Mouse (Mus musculus) intestine, embryonic 15.5 days (tissue): ENCODE data around the gene Hadha. TPM values are rescaled to one million over a fixed set of nuclear protein-coding genes. Genes with fewer than 3 reads are reported as not detected.

Experiments used
- ATAC-seq: fragments of 200-750 bp; cut with Nextera tagmentation; 2 replicates; pipeline ENCODE4 v1.8.0; 2017; ENCODE audit warnings: moderate TSS enrichment, moderate library complexity
- H3K27ac ChIP-seq: fragments of 300-500 bp; sonication (generic); 2 replicates; pipeline ENCODE4 v1.5.1; 2015; ENCODE audit warnings: mild to moderate bottlenecking, inconsistent platforms
- H3K27me3 ChIP-seq: fragments of 300-500 bp; sonication (generic); replicated peaks from 2 replicates; pipeline ENCODE4 v1.6.1; 2015; ENCODE audit warnings: inconsistent platforms
- H3K36me3 ChIP-seq: fragments of 300-500 bp; sonication (generic); 2 replicates; pipeline ENCODE4 v1.6.1; 2015; ENCODE audit warnings: inconsistent platforms
- H3K4me1 ChIP-seq: fragments of 300-500 bp; sonication (generic); replicated peaks from 2 replicates; pipeline ENCODE4 v1.6.1; 2015; ENCODE audit warnings: inconsistent platforms
- H3K4me2 ChIP-seq: fragments of 300-500 bp; sonication (generic); replicated peaks from 2 replicates; pipeline ENCODE4 v1.6.1; 2015; ENCODE audit warnings: mild to moderate bottlenecking, inconsistent platforms
- H3K4me3 ChIP-seq: fragments of 300-500 bp; sonication (generic); replicated peaks from 2 replicates; pipeline ENCODE4 v1.5.1; 2015; ENCODE audit warnings: inconsistent platforms
- H3K9ac ChIP-seq: fragments of 300-500 bp; sonication (generic); 2 replicates; pipeline ENCODE4 v1.6.1; 2015; ENCODE audit warnings: inconsistent platforms
- H3K9me3 ChIP-seq: fragments of 300-500 bp; sonication (generic); 2 replicates; pipeline ENCODE4 v1.6.1; 2016; ENCODE audit warnings: inconsistent platforms
- WGBS: fragments of 180-500 bp; shearing (Covaris S2); methylation state at CpG from one replicate; pipeline ENCODE4 v1.1.7; 2015; 5-methylcytosine and 5-hydroxymethylcytosine counted together
- polyA plus RNA-seq: library from polyadenylated mRNA; unstranded; fragments of >200 nt; fragmentation: Nextera tagmentation; extraction: Ambion mirVana; gene quantifications from 2 replicates; pipeline ENCODE4 v1.2.1, GENCODE M21; 2015

Hadha gene
- polyA plus RNA-seq: 178 and 193 TPM in 2 replicates

- Histone ChIP-seq H3K9me3 (no peaks in the 10 kb centered on the region), H3K27me3 (no peaks in the 10 kb centered on the region), H3K27ac (peak within 1 kb of the TSS; percentile 93), H3K36me3 (no peaks in the 10 kb centered on the region), H3K9ac (peak within 1 kb of the TSS; percentile 92), H3K4me2 (peak within 1 kb of the TSS; percentile 66), H3K4me1 (0 out of 2 replicates have a peak, but pooled peaks cover 7% of the 10 kb centered on the region), H3K4me3 (peak within 1 kb of the TSS; percentile 89)
- under 1% methylated on average over 53 of the region's 53 CpGs for WGBS
- peak; percentile 88 for ATAC-seq
Observed at GRCm38 (mm10) chr5:30154474-30155394, at the start of gene Hadha, which contains the start of gene Hadhb. Hadha (minus strand) TSS chr5:30155162. Hadhb (plus strand) TSS chr5:30155248.

GRCm38 (mm10) chr5:30204441-30204840 is 49.5 kb upstream of the Hadha start:
- Histone ChIP-seq H3K4me1 (0 out of 2 replicates have a peak, but pooled peaks cover 5% of the 10 kb centered on the region), H3K9me3 (no peaks in the 10 kb centered on the region), H3K27me3 (no peaks in the 10 kb centered on the region), H3K36me3 (no peaks in the 10 kb centered on the region), H3K4me3 (no peak overlapping the region), H3K9ac (no peak overlapping the region), H3K4me2 (no peak overlapping the region), H3K27ac (no peak overlapping the region)
- 55% methylated on average over 1 of the region's 1 CpGs for WGBS
- no peak for ATAC-seq

GRCm38 (mm10) chr5:30203216-30203885 is 48.4 kb upstream of the Hadha start:
- WGBS: 81% methylated on average over 10 of the region's 10 CpGs
- H3K9me3 ChIP-seq: no peaks in the 10 kb centered on the region
- no peak overlapping the region for H3K27ac ChIP-seq
- no peak overlapping the region for H3K9ac ChIP-seq
- no peaks in the 10 kb centered on the region for H3K27me3 ChIP-seq
- peaks cover 5% of the 10 kb centered on the region; the same call in 1 of the 2 replicates for H3K4me1 ChIP-seq
- H3K36me3 ChIP-seq: no peaks in the 10 kb centered on the region
- no peak overlapping the region for H3K4me3 ChIP-seq
- no peak for ATAC-seq
- no peak overlapping the region for H3K4me2 ChIP-seq

GRCm38 (mm10) chr5:30202221-30202620 is 47.3 kb upstream of the Hadha start:
- Histone ChIP-seq H3K9ac (no peak overlapping the region), H3K9me3 (no peaks in the 10 kb centered on the region), H3K4me2 (no peak overlapping the region), H3K27ac (no peak overlapping the region), H3K4me1 (peaks cover 5% of the 10 kb centered on the region; the same call in 1 of the 2 replicates), H3K4me3 (no peak overlapping the region), H3K36me3 (no peaks in the 10 kb centered on the region), H3K27me3 (no peaks in the 10 kb centered on the region)
- WGBS: 85% methylated on average over 7 of the region's 7 CpGs
- no peak for ATAC-seq

GRCm38 (mm10) chr5:30201521-30201920 is 46.6 kb upstream of the Hadha start:
- Histone ChIP-seq H3K9ac (no peak overlapping the region), H3K27me3 (no peaks in the 10 kb centered on the region), H3K27ac (no peak overlapping the region), H3K4me3 (no peak overlapping the region), H3K4me2 (no peak overlapping the region), H3K4me1 (peaks cover 5% of the 10 kb centered on the region; the same call in 1 of the 2 replicates), H3K9me3 (no peaks in the 10 kb centered on the region), H3K36me3 (no peaks in the 10 kb centered on the region)
- 44% methylated on average over 5 of the region's 5 CpGs for WGBS
- peak; percentile 39; the same call in 1 of the 2 replicates for ATAC-seq

- H3K4me1 ChIP-seq: peaks cover 5% of the 10 kb centered on the region; the same call in 1 of the 2 replicates
- H3K27ac ChIP-seq: no peak overlapping the region
- ATAC-seq: peak; percentile 59; the same call in 1 of the 2 replicates
- H3K9me3 ChIP-seq: no peaks in the 10 kb centered on the region
- no peaks in the 10 kb centered on the region for H3K27me3 ChIP-seq
- 69% methylated on average over 7 of the region's 7 CpGs for WGBS
- no peak overlapping the region for H3K4me3 ChIP-seq
- no peak overlapping the region for H3K9ac ChIP-seq
- H3K36me3 ChIP-seq: no peaks in the 10 kb centered on the region
- H3K4me2 ChIP-seq: no peak overlapping the region
Observed at GRCm38 (mm10) chr5:30198257-30198656, 43.3 kb upstream of the Hadha start.

- H3K4me1 ChIP-seq: no peaks in the 10 kb centered on the region; the same call in 1 of the 2 replicates
- no peak overlapping the region for H3K4me3 ChIP-seq
- 84% methylated on average over 5 of the region's 5 CpGs for WGBS
- no peaks in the 10 kb centered on the region for H3K9me3 ChIP-seq
- no peak overlapping the region for H3K4me2 ChIP-seq
- H3K27me3 ChIP-seq: no peaks in the 10 kb centered on the region
- no peak overlapping the region for H3K9ac ChIP-seq
- no peak for ATAC-seq
- no peaks in the 10 kb centered on the region for H3K36me3 ChIP-seq
- H3K27ac ChIP-seq: no peak overlapping the region
Observed at GRCm38 (mm10) chr5:30195340-30195739, 40.4 kb upstream of the Hadha start.

GRCm38 (mm10) chr5:30192452-30192851 is 37.5 kb upstream of the Hadha start:
- H3K36me3 ChIP-seq: no peaks in the 10 kb centered on the region
- H3K27ac ChIP-seq: no peak overlapping the region
- ATAC-seq: no peak
- no peak overlapping the region for H3K4me3 ChIP-seq
- no peak overlapping the region for H3K9ac ChIP-seq
- H3K4me2 ChIP-seq: no peak overlapping the region
- H3K4me1 ChIP-seq: no peaks in the 10 kb centered on the region
- no peaks in the 10 kb centered on the region for H3K9me3 ChIP-seq
- 80% methylated on average over 1 of the region's 1 CpGs for WGBS
- H3K27me3 ChIP-seq: no peaks in the 10 kb centered on the region

GRCm38 (mm10) chr5:30187687-30188485 is 32.9 kb upstream of the Hadha start:
- ATAC-seq: no peak
- 94% methylated on average over 12 of the region's 12 CpGs for WGBS
- Histone ChIP-seq H3K27ac (no peak overlapping the region), H3K4me3 (no peak overlapping the region), H3K27me3 (no peaks in the 10 kb centered on the region), H3K36me3 (peaks cover 10% of the 10 kb centered on the region; the same call in 1 of the 2 replicates), H3K9me3 (no peaks in the 10 kb centered on the region), H3K4me2 (no peak overlapping the region), H3K4me1 (no peaks in the 10 kb centered on the region), H3K9ac (no peak overlapping the region)

GRCm38 (mm10) chr5:30175811-30176210 is 20.8 kb upstream of the Hadha start:
- peaks cover 28% of the 10 kb centered on the region for H3K36me3 ChIP-seq
- no peak overlapping the region for H3K4me3 ChIP-seq
- no peak overlapping the region for H3K9ac ChIP-seq
- no peaks in the 10 kb centered on the region for H3K4me1 ChIP-seq
- no peak overlapping the region for H3K4me2 ChIP-seq
- 51% methylated on average over 4 of the region's 4 CpGs for WGBS
- ATAC-seq: no peak
- no peak overlapping the region for H3K27ac ChIP-seq
- no peaks in the 10 kb centered on the region for H3K9me3 ChIP-seq
- H3K27me3 ChIP-seq: no peaks in the 10 kb centered on the region

- H3K4me2 ChIP-seq: no peak overlapping the region
- 40% methylated on average over 20 of the region's 20 CpGs for WGBS
- no peaks in the 10 kb centered on the region for H3K4me1 ChIP-seq
- H3K4me3 ChIP-seq: no peak overlapping the region
- no peaks in the 10 kb centered on the region for H3K27me3 ChIP-seq
- H3K9me3 ChIP-seq: no peaks in the 10 kb centered on the region
- H3K9ac ChIP-seq: no peak overlapping the region
- no peak overlapping the region for H3K27ac ChIP-seq
- peak; percentile 59 for ATAC-seq
- H3K36me3 ChIP-seq: peaks cover 19% of the 10 kb centered on the region
Observed at GRCm38 (mm10) chr5:30172931-30173692, 18.1 kb upstream of the Hadha start.
